Mouse (Mus musculus) stomach, embryonic 16.5 days (tissue): Measurements from ENCODE around the gene Cxcl13. TPM values are rescaled to one million over a fixed set of nuclear protein-coding genes. Genes with fewer than 3 reads are reported as not detected.

Experiments used
- ATAC-seq: fragments of 200-750 bp; cut with Nextera tagmentation; 2 replicates; pipeline ENCODE4 v1.8.0; 2017; ENCODE audit warnings: moderate number of reproducible peaks, moderate TSS enrichment; ENCODE audit not compliant: insufficient read depth, low FRiP score
- H3K27ac ChIP-seq: fragments of 300-500 bp; sonication (generic); 2 replicates; pipeline ENCODE4 v1.5.1; 2014; ENCODE audit warnings: low read length
- H3K27me3 ChIP-seq: fragments of 300-500 bp; sonication (generic); 2 replicates; pipeline ENCODE4 v1.6.1; 2014; ENCODE audit warnings: low read length, control low read depth, mixed read lengths; ENCODE audit not compliant: control insufficient read depth, insufficient read depth
- H3K36me3 ChIP-seq: fragments of 300-500 bp; sonication (generic); 2 replicates; pipeline ENCODE4 v1.6.1; 2014; ENCODE audit warnings: low read length; ENCODE audit not compliant: control insufficient read depth, insufficient read depth
- H3K4me1 ChIP-seq: fragments of 300-500 bp; sonication (generic); 2 replicates; pipeline ENCODE4 v1.6.1; 2014; ENCODE audit warnings: low read length, control low read depth, mixed read lengths; ENCODE audit not compliant: control insufficient read depth, insufficient read depth
- H3K4me2 ChIP-seq: fragments of 300-500 bp; sonication (generic); 2 replicates; pipeline ENCODE4 v1.6.1; 2014; ENCODE audit warnings: low read depth, low read length, mixed read lengths
- H3K4me3 ChIP-seq: fragments of 300-500 bp; sonication (generic); replicated peaks from 2 replicates; pipeline ENCODE4 v1.5.1; 2014; ENCODE audit warnings: mild to moderate bottlenecking, low read length
- H3K9ac ChIP-seq: fragments of 300-500 bp; sonication (generic); 2 replicates; pipeline ENCODE4 v1.6.1; 2014; ENCODE audit warnings: low read length
- H3K9me3 ChIP-seq: fragments of 300-500 bp; sonication (generic); replicated peaks from 2 replicates; pipeline ENCODE4 v1.6.1; 2016; ENCODE audit warnings: low read length, control low read depth; ENCODE audit not compliant: control insufficient read depth
- WGBS: fragments of 180-500 bp; shearing (Covaris S2); extraction: QIAGEN DNeasy Blood & Tissue Kit; methylation state at CpG from one replicate; pipeline ENCODE4 v1.1.7; 2014; 5-methylcytosine and 5-hydroxymethylcytosine counted together
- polyA plus RNA-seq: library from polyadenylated mRNA; unstranded; fragments of >200 nt; fragmentation: Nextera tagmentation; extraction: Ambion mirVana; gene quantifications from 2 replicates; pipeline ENCODE4 v1.2.1, GENCODE M21; 2015

The Cxcl13 gene
- polyA plus RNA-seq, 1 experiment from 2014 or later: 34.1 TPM

- no peak for ATAC-seq
- Histone ChIP-seq H3K9me3 (no peaks in the 10 kb centered on the region), H3K9ac (no peak overlapping the region), H3K4me1 (no peaks in the 10 kb centered on the region), H3K27me3 (no peaks in the 10 kb centered on the region), H3K4me3 (no peak overlapping the region), H3K27ac (no peak overlapping the region), H3K36me3 (no peaks in the 10 kb centered on the region), H3K4me2 (no peak overlapping the region)
- 78% methylated on average over 1 of the region's 1 CpGs for WGBS
These were observed 52.3 kb downstream of the Cxcl13 start for GRCm38 (mm10) chr5:96009076-96009475.

Other genes starting within 250 kb of the Cxcl13 start
- gene Gm7978, start 220.8 kb upstream of the Cxcl13 start, polyA plus RNA-seq: not detected in 2 replicates
- not detected in 2 replicates for gene Gm7982, start 214.9 kb upstream of the Cxcl13 start, polyA plus RNA-seq
- gene E330014E10Rik, start 181.0 kb upstream of the Cxcl13 start, polyA plus RNA-seq: not detected in 2 replicates
- gene Cnot6l, start 207.2 kb downstream of the Cxcl13 start, polyA plus RNA-seq: 13.9 and 16.1 TPM in 2 replicates